20 mouse cellular contexts compared by ENCODE assay signal in the genomic region with DNA sequence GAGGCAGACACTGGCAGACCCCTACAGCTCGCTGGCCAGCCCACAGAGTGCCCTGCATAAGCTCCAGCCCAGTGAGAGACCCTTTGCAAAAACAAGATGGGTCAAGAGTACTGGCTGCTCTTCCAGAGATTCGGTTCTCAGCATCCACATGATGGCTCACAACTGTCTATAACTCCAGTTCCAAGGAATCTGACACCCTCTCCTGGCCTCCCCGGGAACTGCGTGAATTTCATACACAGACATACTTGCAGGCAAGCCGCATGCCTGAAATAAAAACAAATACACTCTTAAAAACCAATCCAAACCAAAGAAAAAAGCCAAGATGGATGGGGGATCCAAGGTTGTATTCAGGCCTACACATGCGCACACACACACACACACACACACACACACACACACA. TPM values are rescaled to one million over a fixed set of nuclear protein-coding genes. Genes with fewer than 3 reads are reported as not detected.
DNase-seq lines count a peak whose midpoint lies in the region; TF ChIP-seq lines count a peak whose summit lies in the region.
"Had no signal": no experiment of that assay in that cellular context is flagged by ENCODE, and none has a peak within 500 bp of the region (broad histone marks: within the 10 kb centered on the region; RNA-seq: fewer than 3 reads in every experiment).

No protein-coding gene starts in this region.

- no peak for DNase-seq in layer of hippocampus, adult 2 months (ENCODE audit: low spot score in 2 of 2)
- no peak for DNase-seq in layer of hippocampus, adult 8-10 months (ENCODE audit: low spot score in 2 of 2)
- DNase-seq in ES-CJ7 (ENCODE audit: low read depth, low spot score) (peak; percentile 76), ZHBTc4 (ENCODE audit: low read depth, low spot score) (peak; percentile 66)
- no peak for DNase-seq in kidney, adult 8-10 months
- DNase-seq in urinary bladder, postnatal 10 days (ENCODE audit: low spot score) = no peak
- DNase-seq: adrenal gland, adult 8-10 months; B cell, adult 2 months; cerebellum, adult 11-12 months; cerebellum, adult 9-11 months; cerebellum, postnatal 36 days; gastrocnemius, postnatal 10 days; kidney, adult 18-20 months had no signal

- no peaks in the 10 kb centered on the region for H3K9me3 ChIP-seq in E14TG2a.4 (ENCODE audit: low read length)
- H3K9me3 ChIP-seq: embryonic facial prominence, embryonic 13.5 days; forebrain, embryonic 12.5 days; heart, embryonic 12.5 days; hindbrain, embryonic 10.5 days; hindbrain, embryonic 15.5 days had no signal

- H3K27ac ChIP-seq in layer of hippocampus, adult 2 months = no peak overlapping the region
- H3K27ac ChIP-seq: embryonic facial prominence, embryonic 13.5 days; forebrain, embryonic 12.5 days; hindbrain, embryonic 10.5 days; hindbrain, embryonic 15.5 days had no signal

- peak; percentile 42 for TF ChIP-seq CTCF in layer of hippocampus, adult 2 months (conservative IDR thresholded peaks at IDR 0.05)
- TF ChIP-seq CTCF in E14TG2a.4 (conservative IDR thresholded peaks at IDR 0.05; ENCODE audit: low read length) = peak; percentile 43

- 0 out of 2 replicates have a peak, but pooled peaks cover 5% of the 10 kb centered on the region for H3K27me3 ChIP-seq in E14TG2a.4 (ENCODE audit: insufficient read depth, low read length)
- H3K27me3 ChIP-seq: forebrain, embryonic 12.5 days; heart, embryonic 12.5 days; hindbrain, embryonic 15.5 days; Patski had no signal

- no peak overlapping the region for H3K4me3 ChIP-seq in layer of hippocampus, adult 2 months
- no peak overlapping the region for H3K4me3 ChIP-seq in E14TG2a.4 (replicated peaks; ENCODE audit: low read length)
- H3K4me3 ChIP-seq: embryonic facial prominence, embryonic 13.5 days; forebrain, embryonic 12.5 days; heart, embryonic 12.5 days; hindbrain, embryonic 10.5 days; hindbrain, embryonic 15.5 days had no signal

- H3K4me1 ChIP-seq in E14TG2a.4 (replicated peaks; ENCODE audit: low read depth, low read length) = peaks cover 88% of the 10 kb centered on the region

- peaks cover 31% of the 10 kb centered on the region for H3K36me3 ChIP-seq in E14TG2a.4 (ENCODE audit: insufficient read depth, low read length)

RNA-seq across cellular contexts. Expression of a gene that starts 6.4 kb away (rescaled TPM):
- 10 to 100 TPM; 15.5 to 23.2 TPM for total RNA-seq in layer of hippocampus, adult 2 months (2021)
- 10 to 100 TPM; 17.2 to 21.6 (median 19.6) TPM for total RNA-seq in layer of hippocampus, adult 8-10 months (2022)

RNA-seq across cellular contexts. Expression of a gene that starts 17.6 kb away (rescaled TPM):
- total RNA-seq in layer of hippocampus, adult 2 months (2021) = 100 to 1,000 TPM; 308 to 330 TPM
- total RNA-seq in layer of hippocampus, adult 8-10 months (2022) = 100 to 1,000 TPM; 282 to 324 (median 303) TPM

RNA-seq across cellular contexts. Expression of a gene that starts 17.8 kb away (rescaled TPM):
- 10 to 100 TPM; 50.5 to 53.5 TPM for total RNA-seq in layer of hippocampus, adult 2 months (2021)
- total RNA-seq in layer of hippocampus, adult 8-10 months (2022) = 10 to 100 TPM; 43.4 to 49.8 (median 47.7) TPM

RNA-seq across cellular contexts. Expression of a gene that starts 23.6 kb away (rescaled TPM):
- total RNA-seq in layer of hippocampus, adult 2 months (2021) = 10 to 100 TPM; 40.2 to 44.4 TPM
- total RNA-seq in layer of hippocampus, adult 8-10 months (2022) = 10 to 100 TPM; 27.4 to 39.1 (median 35.2) TPM

RNA-seq across cellular contexts. Expression of a gene that starts 40.1 kb away (rescaled TPM):
- total RNA-seq in layer of hippocampus, adult 2 months (2021) = not detected
- total RNA-seq in layer of hippocampus, adult 8-10 months (2022) = not detected

Comparison
In these comparisons a context has a peak if more than half of its experiments do, and no peak if none do; other contexts are left out.
1. DNase-seq: peak in ES-CJ7 (single experiment) and ZHBTc4 (single experiment); none in layer of hippocampus, adult 2 months (0 of 2), layer of hippocampus, adult 8-10 months (0 of 2), kidney, adult 8-10 months (0 of 2) and urinary bladder, postnatal 10 days (single experiment).